Mouse (Mus musculus) intestine, embryonic 15.5 days (tissue): ENCODE measurements at regions not wholly inside any gene's neighbourhood (a gene's known extent, or its start where the extent isn't known, plus 50 kb on each side); places are given as distances from the start of the nearest gene placed in this dataset.

Experiments
- ATAC-seq: fragments of 200-750 bp; cut with Nextera tagmentation; 2 replicates; pipeline ENCODE4 v1.8.0; 2017; ENCODE audit warnings: moderate TSS enrichment, moderate library complexity
- H3K27ac ChIP-seq: fragments of 300-500 bp; sonication (generic); 2 replicates; pipeline ENCODE4 v1.5.1; 2015; ENCODE audit warnings: mild to moderate bottlenecking, inconsistent platforms
- H3K27me3 ChIP-seq: fragments of 300-500 bp; sonication (generic); replicated peaks from 2 replicates; pipeline ENCODE4 v1.6.1; 2015; ENCODE audit warnings: inconsistent platforms
- H3K36me3 ChIP-seq: fragments of 300-500 bp; sonication (generic); 2 replicates; pipeline ENCODE4 v1.6.1; 2015; ENCODE audit warnings: inconsistent platforms
- H3K4me1 ChIP-seq: fragments of 300-500 bp; sonication (generic); replicated peaks from 2 replicates; pipeline ENCODE4 v1.6.1; 2015; ENCODE audit warnings: inconsistent platforms
- H3K4me2 ChIP-seq: fragments of 300-500 bp; sonication (generic); replicated peaks from 2 replicates; pipeline ENCODE4 v1.6.1; 2015; ENCODE audit warnings: mild to moderate bottlenecking, inconsistent platforms
- H3K4me3 ChIP-seq: fragments of 300-500 bp; sonication (generic); replicated peaks from 2 replicates; pipeline ENCODE4 v1.5.1; 2015; ENCODE audit warnings: inconsistent platforms
- H3K9ac ChIP-seq: fragments of 300-500 bp; sonication (generic); 2 replicates; pipeline ENCODE4 v1.6.1; 2015; ENCODE audit warnings: inconsistent platforms
- H3K9me3 ChIP-seq: fragments of 300-500 bp; sonication (generic); 2 replicates; pipeline ENCODE4 v1.6.1; 2016; ENCODE audit warnings: inconsistent platforms
- WGBS: fragments of 180-500 bp; shearing (Covaris S2); methylation state at CpG from one replicate; pipeline ENCODE4 v1.1.7; 2015; 5-methylcytosine and 5-hydroxymethylcytosine counted together

DNA sequence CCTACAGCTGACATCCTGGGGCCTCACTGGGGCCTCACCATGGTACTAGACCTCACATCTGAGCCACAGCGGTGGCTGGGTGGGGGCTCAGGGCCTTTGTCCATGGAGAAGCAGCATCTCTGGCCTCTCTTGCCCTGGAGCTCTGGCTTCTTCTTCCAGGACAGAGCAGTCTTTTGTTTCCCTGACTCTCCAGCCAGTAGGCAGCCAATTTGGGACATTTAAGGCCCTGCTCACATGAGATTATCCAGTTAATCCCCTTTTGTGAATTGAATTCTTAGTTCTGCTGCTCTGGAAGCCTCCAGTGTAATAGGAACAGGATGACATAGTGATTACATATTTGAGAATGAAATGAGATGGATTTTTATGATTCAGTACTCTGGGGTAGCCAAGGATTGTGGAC lies 140.5 kb upstream of the Lyplal1 start:
- ATAC-seq: no peak
- WGBS: 86% methylated on average over 1 of the region's 1 CpGs
- H3K27ac ChIP-seq: no peak overlapping the region
- H3K9me3 ChIP-seq: no peaks in the 10 kb centered on the region
- no peak overlapping the region for H3K9ac ChIP-seq
- peaks cover 5% of the 10 kb centered on the region; the same call in 1 of the 2 replicates for H3K4me1 ChIP-seq
- H3K36me3 ChIP-seq: no peaks in the 10 kb centered on the region
- no peak overlapping the region for H3K4me3 ChIP-seq
- no peak overlapping the region for H3K4me2 ChIP-seq
- H3K27me3 ChIP-seq: no peaks in the 10 kb centered on the region

GRCm38 (mm10) chr1:186255476-186256080 lies 138.5 kb upstream of the Lyplal1 start:
- WGBS: 80% methylated on average over 8 of the region's 8 CpGs
- Histone ChIP-seq H3K9ac (no peak overlapping the region), H3K9me3 (no peaks in the 10 kb centered on the region), H3K4me2 (no peak overlapping the region), H3K4me1 (no peaks in the 10 kb centered on the region), H3K27ac (no peak overlapping the region), H3K36me3 (no peaks in the 10 kb centered on the region), H3K4me3 (no peak overlapping the region), H3K27me3 (no peaks in the 10 kb centered on the region)
- no peak for ATAC-seq

GRCm38 (mm10) chr1:186254500-186254899 lies 137.4 kb upstream of the Lyplal1 start:
- H3K36me3 ChIP-seq: no peaks in the 10 kb centered on the region
- H3K4me3 ChIP-seq: no peak overlapping the region
- H3K4me2 ChIP-seq: no peak overlapping the region
- no peaks in the 10 kb centered on the region for H3K27me3 ChIP-seq
- no peak overlapping the region for H3K9ac ChIP-seq
- no peak overlapping the region for H3K27ac ChIP-seq
- no peaks in the 10 kb centered on the region for H3K9me3 ChIP-seq
- ATAC-seq: 0 out of 2 replicates have a peak, but pooled peaks have one; percentile 23
- 35% methylated on average over 3 of the region's 3 CpGs for WGBS
- H3K4me1 ChIP-seq: no peaks in the 10 kb centered on the region

- Histone ChIP-seq H3K4me2 (no peak overlapping the region), H3K27me3 (no peaks in the 10 kb centered on the region), H3K9ac (no peak overlapping the region), H3K4me3 (no peak overlapping the region), H3K4me1 (no peaks in the 10 kb centered on the region), H3K27ac (no peak overlapping the region), H3K36me3 (no peaks in the 10 kb centered on the region), H3K9me3 (no peaks in the 10 kb centered on the region)
- 70% methylated on average over 4 of the region's 4 CpGs for WGBS
- no peak for ATAC-seq
Measured at GRCm38 (mm10) chr1:186252551-186252950, 135.4 kb upstream of the Lyplal1 start.

DNA sequence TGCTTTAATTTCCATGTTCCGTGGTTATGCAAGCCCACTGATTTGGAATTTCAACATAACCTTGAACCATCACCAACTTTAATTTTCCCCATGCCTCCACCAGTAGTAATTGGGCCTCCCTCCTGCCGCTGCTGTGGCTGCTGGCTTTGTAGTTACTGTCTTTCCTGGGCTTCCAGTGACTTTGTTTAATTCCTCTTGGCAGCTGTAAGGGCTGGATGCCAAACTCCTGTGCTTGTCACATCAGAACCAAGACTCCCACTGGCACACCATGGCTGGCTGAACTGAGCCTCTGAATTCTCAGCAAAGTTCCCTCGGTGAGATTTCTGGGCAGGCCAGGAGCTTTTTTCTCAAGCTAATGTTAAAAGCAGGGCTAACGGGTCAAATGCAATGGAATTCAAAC lies 133.2 kb upstream of the Lyplal1 start:
- no peak for ATAC-seq
- no peak overlapping the region for H3K27ac ChIP-seq
- WGBS: 54% methylated on average over 4 of the region's 4 CpGs

DNA sequence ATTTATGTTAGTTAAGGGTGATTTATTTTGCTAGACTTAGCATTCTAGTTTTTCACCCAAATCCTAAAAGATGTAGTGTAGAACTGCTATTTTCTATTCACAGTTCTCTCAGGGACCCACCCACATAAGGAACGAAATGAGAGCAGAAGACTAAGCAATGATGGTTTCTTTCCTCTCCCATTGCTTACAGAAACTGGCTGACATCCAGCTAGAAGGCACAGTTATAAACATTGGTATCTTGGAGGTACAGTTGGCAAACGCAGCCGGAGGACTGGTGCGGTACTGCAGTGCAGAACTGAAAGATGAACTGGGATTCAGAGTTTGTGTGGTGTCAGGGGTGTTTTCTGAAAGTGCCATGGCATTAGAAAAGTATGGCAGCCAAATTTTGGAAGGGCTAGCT lies 132.1 kb upstream of the Lyplal1 start:
- no peak for ATAC-seq
- Histone ChIP-seq H3K9me3 (no peaks in the 10 kb centered on the region), H3K4me3 (no peak overlapping the region), H3K36me3 (no peaks in the 10 kb centered on the region), H3K27ac (no peak overlapping the region), H3K4me2 (no peak overlapping the region), H3K4me1 (no peaks in the 10 kb centered on the region), H3K9ac (no peak overlapping the region), H3K27me3 (no peaks in the 10 kb centered on the region)
- 62% methylated on average over 4 of the region's 4 CpGs for WGBS

More for the DNA sequence above, 133.2 kb upstream of the Lyplal1 start:
- Histone ChIP-seq H3K9me3 (no peaks in the 10 kb centered on the region), H3K36me3 (no peaks in the 10 kb centered on the region), H3K27me3 (no peaks in the 10 kb centered on the region), H3K9ac (no peak overlapping the region), H3K4me3 (no peak overlapping the region), H3K4me2 (no peak overlapping the region), H3K4me1 (no peaks in the 10 kb centered on the region)

GRCm38 (mm10) chr1:186245723-186246440 lies 128.8 kb upstream of the Lyplal1 start:
- Histone ChIP-seq H3K27ac (no peak overlapping the region), H3K9ac (no peak overlapping the region), H3K36me3 (no peaks in the 10 kb centered on the region), H3K4me3 (no peak overlapping the region), H3K4me1 (no peaks in the 10 kb centered on the region), H3K4me2 (no peak overlapping the region), H3K27me3 (no peaks in the 10 kb centered on the region), H3K9me3 (no peaks in the 10 kb centered on the region)
- no peak for ATAC-seq
- WGBS: 48% methylated on average over 7 of the region's 7 CpGs

GRCm38 (mm10) chr1:186241112-186241511 lies 124.0 kb upstream of the Lyplal1 start:
- no peaks in the 10 kb centered on the region for H3K27me3 ChIP-seq
- ATAC-seq: no peak
- H3K4me3 ChIP-seq: no peak overlapping the region
- H3K9me3 ChIP-seq: no peaks in the 10 kb centered on the region
- H3K4me2 ChIP-seq: no peak overlapping the region
- no peaks in the 10 kb centered on the region for H3K4me1 ChIP-seq
- H3K27ac ChIP-seq: no peak overlapping the region
- no peaks in the 10 kb centered on the region for H3K36me3 ChIP-seq
- 98% methylated on average over 2 of the region's 2 CpGs for WGBS
- H3K9ac ChIP-seq: no peak overlapping the region

- no peak overlapping the region for H3K4me3 ChIP-seq
- ATAC-seq: no peak
- 66% methylated on average over 6 of the region's 6 CpGs for WGBS
Measured at GRCm38 (mm10) chr1:186237556-186237955, 120.4 kb upstream of the Lyplal1 start.

GRCm38 (mm10) chr1:186236267-186237020 lies 119.3 kb upstream of the Lyplal1 start:
- Histone ChIP-seq H3K27me3 (no peaks in the 10 kb centered on the region), H3K4me1 (no peaks in the 10 kb centered on the region), H3K27ac (no peak overlapping the region), H3K4me3 (no peak overlapping the region), H3K4me2 (no peak overlapping the region), H3K9ac (no peak overlapping the region), H3K36me3 (no peaks in the 10 kb centered on the region), H3K9me3 (no peaks in the 10 kb centered on the region)
- no peak for ATAC-seq
- 62% methylated on average over 7 of the region's 7 CpGs for WGBS

More at GRCm38 (mm10) chr1:186237556-186237955, 120.4 kb upstream of the Lyplal1 start:
- Histone ChIP-seq H3K9ac (no peak overlapping the region), H3K4me1 (no peaks in the 10 kb centered on the region), H3K36me3 (no peaks in the 10 kb centered on the region), H3K27ac (no peak overlapping the region), H3K9me3 (no peaks in the 10 kb centered on the region), H3K4me2 (no peak overlapping the region), H3K27me3 (no peaks in the 10 kb centered on the region)

DNA sequence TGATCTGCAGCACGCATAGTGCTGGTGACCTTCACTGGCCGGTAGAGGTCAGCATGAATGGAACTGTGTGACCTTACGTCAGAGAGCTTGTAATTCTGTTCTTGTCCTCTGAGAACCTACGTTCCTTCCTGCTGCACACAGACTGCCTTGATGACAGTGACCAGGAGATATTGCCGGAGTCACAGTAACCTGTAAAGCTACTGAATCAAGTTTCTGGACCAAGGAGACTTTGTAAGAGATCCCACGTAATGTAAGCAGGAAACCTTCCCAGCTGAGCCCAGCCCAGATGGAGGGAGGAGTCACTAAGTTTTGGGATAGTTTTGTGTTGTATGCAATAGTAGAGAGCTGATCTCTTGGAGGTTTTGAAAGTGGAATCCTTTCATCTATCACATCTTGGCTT lies 117.4 kb upstream of the Lyplal1 start:
- ATAC-seq: no peak
- no peak overlapping the region for H3K4me2 ChIP-seq
- WGBS: 77% methylated on average over 6 of the region's 6 CpGs

GRCm38 (mm10) chr1:186230476-186230875 lies 113.4 kb upstream of the Lyplal1 start:
- Histone ChIP-seq H3K27me3 (no peaks in the 10 kb centered on the region), H3K9ac (no peak overlapping the region), H3K9me3 (no peaks in the 10 kb centered on the region), H3K4me1 (no peaks in the 10 kb centered on the region), H3K4me2 (no peak overlapping the region), H3K36me3 (no peaks in the 10 kb centered on the region), H3K4me3 (no peak overlapping the region), H3K27ac (no peak overlapping the region)
- ATAC-seq: no peak
- WGBS: 73% methylated on average over 5 of the region's 5 CpGs

More for the DNA sequence above, 117.4 kb upstream of the Lyplal1 start:
- Histone ChIP-seq H3K36me3 (no peaks in the 10 kb centered on the region), H3K4me3 (no peak overlapping the region), H3K9me3 (no peaks in the 10 kb centered on the region), H3K9ac (no peak overlapping the region), H3K27ac (no peak overlapping the region), H3K4me1 (no peaks in the 10 kb centered on the region), H3K27me3 (no peaks in the 10 kb centered on the region)
